Mouse (Mus musculus): ENCODE results near the gene March1. TPM values are rescaled to one million over a fixed set of nuclear protein-coding genes. Genes with fewer than 3 reads are reported as not detected.

March1 gene
- polyA plus RNA-seq, 1 experiment: 2.4 TPM

GRCm38 (mm10) chr8:66179336-66179735, 561.6 kb downstream of the March1 start:
- Histone ChIP-seq H3K27me3 (ENCODE audit: control insufficient read depth, insufficient read depth, low read length) (no peaks in the 10 kb centered on the region), H3K4me1 (replicated peaks; ENCODE audit: control insufficient read depth, insufficient read depth, low read length) (no peaks in the 10 kb centered on the region), H3K4me3 (ENCODE audit: control insufficient read depth, insufficient read depth, low read length) (no peak overlapping the region), H3K27ac (ENCODE audit: control insufficient read depth, insufficient read depth, low read length) (no peak overlapping the region), H3K36me3 (ENCODE audit: control insufficient read depth, insufficient read depth, low read length) (no peaks in the 10 kb centered on the region)
- TF ChIP-seq CTCF (IDR thresholded peaks at IDR 0.05; ENCODE audit: borderline replicate concordance, control insufficient read depth, extremely low read depth, insufficient read depth, low read length, poor library complexity) (no peak), POLR2A (IDR thresholded peaks at IDR 0.05; ENCODE audit: control insufficient read depth, extremely low read depth, insufficient read depth, low read length, poor library complexity) (no peak)
- WGBS: 87% methylated on average over 1 of the region's 1 CpGs
- no peak for DNase-seq

DNA sequence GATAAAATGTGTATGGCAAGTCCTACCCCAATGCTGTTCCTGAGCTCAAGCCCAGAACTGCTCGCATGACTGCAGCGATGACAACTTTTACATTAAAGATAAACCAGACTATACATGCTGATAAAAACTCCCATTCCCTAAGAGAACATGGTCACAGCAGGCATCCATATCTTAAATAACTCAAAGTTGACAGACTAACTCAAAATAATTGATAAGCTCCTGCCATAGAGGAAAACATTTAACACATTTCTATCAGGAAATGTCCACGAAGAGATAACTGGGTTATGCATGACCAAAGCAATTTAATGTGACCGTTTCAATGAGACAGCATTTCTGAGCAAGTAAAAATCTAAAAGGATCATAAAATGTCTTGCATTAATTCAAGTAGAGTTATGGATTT, 563.6 kb downstream of the March1 start:
- H3K27ac ChIP-seq (ENCODE audit: control insufficient read depth, insufficient read depth, low read length): no peak overlapping the region
- WGBS: 80% methylated on average over 4 of the region's 4 CpGs
- no peaks in the 10 kb centered on the region for H3K4me1 ChIP-seq (replicated peaks; ENCODE audit: control insufficient read depth, insufficient read depth, low read length)
- H3K4me3 ChIP-seq (ENCODE audit: control insufficient read depth, insufficient read depth, low read length): no peak overlapping the region
- TF ChIP-seq CTCF (IDR thresholded peaks at IDR 0.05; ENCODE audit: borderline replicate concordance, control insufficient read depth, extremely low read depth, insufficient read depth, low read length, poor library complexity) (no peak), POLR2A (IDR thresholded peaks at IDR 0.05; ENCODE audit: control insufficient read depth, extremely low read depth, insufficient read depth, low read length, poor library complexity) (no peak)
- no peaks in the 10 kb centered on the region for H3K27me3 ChIP-seq (ENCODE audit: control insufficient read depth, insufficient read depth, low read length)
- no peaks in the 10 kb centered on the region for H3K36me3 ChIP-seq (ENCODE audit: control insufficient read depth, insufficient read depth, low read length)
- DNase-seq: no peak

DNA sequence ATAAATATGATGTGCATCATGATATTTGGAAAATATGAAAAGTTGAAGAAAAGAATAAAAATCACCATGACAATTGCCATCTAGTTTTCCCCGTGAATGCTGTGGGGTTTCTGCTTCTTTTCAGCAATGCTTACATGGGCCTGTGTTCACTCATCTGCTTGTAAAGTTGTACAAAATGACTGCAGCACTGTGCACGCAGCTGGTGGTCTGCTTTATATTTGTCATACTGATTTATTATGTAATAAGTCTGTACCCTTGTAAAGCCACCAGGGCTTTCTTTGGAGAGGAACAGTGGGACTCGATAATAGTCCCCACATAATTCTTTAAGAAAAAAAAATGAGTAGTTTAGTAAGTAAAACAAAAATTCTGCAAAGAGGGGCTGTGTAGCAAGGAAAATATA, 564.6 kb downstream of the March1 start:
- Histone ChIP-seq H3K36me3 (ENCODE audit: control insufficient read depth, insufficient read depth, low read length) (no peaks in the 10 kb centered on the region), H3K4me1 (replicated peaks; ENCODE audit: control insufficient read depth, insufficient read depth, low read length) (no peaks in the 10 kb centered on the region), H3K27me3 (ENCODE audit: control insufficient read depth, insufficient read depth, low read length) (no peaks in the 10 kb centered on the region), H3K4me3 (ENCODE audit: control insufficient read depth, insufficient read depth, low read length) (no peak overlapping the region), H3K27ac (ENCODE audit: control insufficient read depth, insufficient read depth, low read length) (no peak overlapping the region)
- TF ChIP-seq CTCF (IDR thresholded peaks at IDR 0.05; ENCODE audit: borderline replicate concordance, control insufficient read depth, extremely low read depth, insufficient read depth, low read length, poor library complexity) (no peak), POLR2A (IDR thresholded peaks at IDR 0.05; ENCODE audit: control insufficient read depth, extremely low read depth, insufficient read depth, low read length, poor library complexity) (no peak)
- WGBS: 76% methylated on average over 3 of the region's 3 CpGs
- no peak for DNase-seq

DNA sequence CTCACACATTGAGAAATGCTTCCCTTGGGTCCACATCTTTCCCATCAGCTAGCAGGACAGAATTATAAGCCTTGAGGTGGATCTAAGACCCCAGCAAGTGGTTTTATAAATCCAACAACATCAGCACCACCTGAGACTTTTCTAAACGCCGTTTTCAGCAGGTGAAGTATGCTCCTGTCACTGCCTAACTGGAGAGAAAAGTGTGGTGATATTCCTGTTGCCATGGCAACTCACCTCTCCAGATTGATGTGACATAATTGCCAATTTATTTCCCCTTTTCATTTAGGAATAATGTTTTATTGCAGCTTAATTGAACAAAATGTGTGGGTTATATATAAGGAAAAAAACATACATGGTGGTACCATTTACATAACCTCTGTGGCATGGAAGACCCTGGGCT, 565.8 kb downstream of the March1 start:
- Histone ChIP-seq H3K36me3 (ENCODE audit: control insufficient read depth, insufficient read depth, low read length) (no peaks in the 10 kb centered on the region), H3K27me3 (ENCODE audit: control insufficient read depth, insufficient read depth, low read length) (no peaks in the 10 kb centered on the region), H3K4me1 (replicated peaks; ENCODE audit: control insufficient read depth, insufficient read depth, low read length) (no peaks in the 10 kb centered on the region), H3K27ac (ENCODE audit: control insufficient read depth, insufficient read depth, low read length) (no peak overlapping the region), H3K4me3 (ENCODE audit: control insufficient read depth, insufficient read depth, low read length) (no peak overlapping the region)
- WGBS: 75% methylated on average over 2 of the region's 2 CpGs
- DNase-seq: no peak
- TF ChIP-seq POLR2A (IDR thresholded peaks at IDR 0.05; ENCODE audit: control insufficient read depth, extremely low read depth, insufficient read depth, low read length, poor library complexity) (no peak), CTCF (IDR thresholded peaks at IDR 0.05; ENCODE audit: borderline replicate concordance, control insufficient read depth, extremely low read depth, insufficient read depth, low read length, poor library complexity) (no peak)

DNA sequence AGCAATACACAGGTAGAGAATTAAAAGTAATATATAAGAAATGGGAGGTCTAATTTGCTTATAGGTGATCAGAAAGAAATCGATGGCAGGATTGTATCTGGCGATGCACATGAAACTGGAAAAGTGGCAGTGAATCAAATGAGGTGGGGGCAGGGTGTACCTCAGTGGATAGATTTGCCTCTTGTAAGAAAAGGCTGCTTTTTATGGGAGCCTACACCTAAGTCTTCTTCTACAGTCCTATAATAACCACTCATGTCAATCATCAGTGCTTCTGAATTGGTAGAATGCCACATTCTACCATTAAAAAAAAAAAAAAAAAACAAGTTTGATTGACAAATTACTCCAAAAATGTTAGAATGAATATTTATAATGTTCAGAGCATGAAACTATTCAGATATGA, 567.5 kb downstream of the March1 start:
- TF ChIP-seq POLR2A (IDR thresholded peaks at IDR 0.05; ENCODE audit: control insufficient read depth, extremely low read depth, insufficient read depth, low read length, poor library complexity) (no peak), CTCF (IDR thresholded peaks at IDR 0.05; ENCODE audit: borderline replicate concordance, control insufficient read depth, extremely low read depth, insufficient read depth, low read length, poor library complexity) (no peak)
- 95% methylated on average over 2 of the region's 2 CpGs for WGBS

DNA sequence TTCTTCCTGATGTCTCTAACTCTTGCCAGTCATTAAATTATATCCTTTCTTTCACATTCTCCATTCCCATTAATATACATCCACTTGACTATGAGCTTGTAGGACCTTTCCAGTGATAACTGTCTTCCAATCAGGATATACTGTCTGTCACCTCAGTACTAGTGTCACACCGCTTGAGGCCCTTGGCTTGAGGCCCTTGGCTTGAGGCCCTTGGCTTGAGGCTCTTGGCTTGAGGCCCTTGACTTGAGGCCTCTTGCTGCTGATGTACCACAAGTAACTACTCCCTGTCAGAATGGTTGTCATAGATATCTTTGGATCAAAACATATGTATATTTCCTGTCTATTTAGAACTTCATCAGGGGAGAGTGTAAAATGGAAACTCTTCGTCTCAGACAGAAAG, 576.7 kb downstream of the March1 start:
- 89% methylated on average over 2 of the region's 2 CpGs for WGBS
- Histone ChIP-seq H3K27me3 (ENCODE audit: control insufficient read depth, insufficient read depth, low read length) (no peaks in the 10 kb centered on the region), H3K4me3 (ENCODE audit: control insufficient read depth, insufficient read depth, low read length) (no peak overlapping the region), H3K36me3 (ENCODE audit: control insufficient read depth, insufficient read depth, low read length) (no peaks in the 10 kb centered on the region), H3K4me1 (replicated peaks; ENCODE audit: control insufficient read depth, insufficient read depth, low read length) (no peaks in the 10 kb centered on the region), H3K27ac (ENCODE audit: control insufficient read depth, insufficient read depth, low read length) (no peak overlapping the region)
- DNase-seq: no peak
- TF ChIP-seq POLR2A (IDR thresholded peaks at IDR 0.05; ENCODE audit: control insufficient read depth, extremely low read depth, insufficient read depth, low read length, poor library complexity): no peak
- no peak for TF ChIP-seq CTCF (IDR thresholded peaks at IDR 0.05; ENCODE audit: borderline replicate concordance, control insufficient read depth, extremely low read depth, insufficient read depth, low read length, poor library complexity)

More for the DNA sequence above, 567.5 kb downstream of the March1 start:
- Histone ChIP-seq H3K27ac (ENCODE audit: control insufficient read depth, insufficient read depth, low read length) (no peak overlapping the region), H3K27me3 (ENCODE audit: control insufficient read depth, insufficient read depth, low read length) (no peaks in the 10 kb centered on the region), H3K4me1 (replicated peaks; ENCODE audit: control insufficient read depth, insufficient read depth, low read length) (no peaks in the 10 kb centered on the region), H3K4me3 (ENCODE audit: control insufficient read depth, insufficient read depth, low read length) (no peak overlapping the region), H3K36me3 (ENCODE audit: control insufficient read depth, insufficient read depth, low read length) (no peaks in the 10 kb centered on the region)
- DNase-seq: no peak

DNA sequence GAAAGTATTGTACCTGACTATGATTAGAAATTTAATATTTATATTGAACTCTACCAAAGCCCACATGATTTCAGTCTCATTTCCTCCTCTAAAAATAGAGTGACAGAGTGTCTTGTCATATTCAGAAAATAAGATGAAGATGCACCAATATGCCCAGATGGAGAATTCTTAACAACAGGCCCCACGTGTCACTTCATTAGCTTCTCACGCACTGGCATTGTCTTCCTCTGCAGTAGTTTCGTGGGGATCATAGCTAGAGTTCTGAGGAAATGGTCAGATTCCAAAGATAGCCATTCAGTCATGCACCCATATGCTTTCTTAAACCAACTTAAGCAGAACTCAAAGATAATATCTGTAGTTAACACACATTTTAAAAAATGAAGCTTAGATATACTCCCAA, 582.5 kb downstream of the March1 start:
- 69% methylated on average over 3 of the region's 3 CpGs for WGBS

More for the DNA sequence above, 582.5 kb downstream of the March1 start:
- H3K4me1 ChIP-seq (replicated peaks; ENCODE audit: control insufficient read depth, insufficient read depth, low read length): no peaks in the 10 kb centered on the region
- TF ChIP-seq POLR2A (IDR thresholded peaks at IDR 0.05; ENCODE audit: control insufficient read depth, extremely low read depth, insufficient read depth, low read length, poor library complexity) (no peak), CTCF (IDR thresholded peaks at IDR 0.05; ENCODE audit: borderline replicate concordance, control insufficient read depth, extremely low read depth, insufficient read depth, low read length, poor library complexity) (no peak)
- no peak overlapping the region for H3K27ac ChIP-seq (ENCODE audit: control insufficient read depth, insufficient read depth, low read length)
- H3K27me3 ChIP-seq (ENCODE audit: control insufficient read depth, insufficient read depth, low read length): no peaks in the 10 kb centered on the region
- no peaks in the 10 kb centered on the region for H3K36me3 ChIP-seq (ENCODE audit: control insufficient read depth, insufficient read depth, low read length)
- H3K4me3 ChIP-seq (ENCODE audit: control insufficient read depth, insufficient read depth, low read length): no peak overlapping the region
- no peak for DNase-seq
